Mouse (Mus musculus): Measurements from ENCODE around the gene Tcte1.

GRCm38 (mm10) chr17:45480429-45480828, 42.8 kb upstream of the Tcte1 start:
- no peak for TF ChIP-seq FLI1 (IDR thresholded peaks at IDR 0.05; ENCODE audit: low read length)
- no peak for TF ChIP-seq GATA1 (IDR thresholded peaks at IDR 0.05; ENCODE audit: borderline replicate concordance, low read length)

Measured in megakaryocyte, embryonic 14.5 days (primary cell).